Mouse (Mus musculus) testis, adult 2 months (tissue): Measurements from ENCODE around the gene Junb.

Experiments used
- CTCF ChIP-seq: fragments of 200-500 bp; IDR thresholded peaks from 2 replicates; pipeline ENCODE4 v1.5.1; 2012; ENCODE audit warnings: low read depth, mild to moderate bottlenecking, inconsistent platforms, low read length, moderate library complexity; ENCODE audit not compliant: control insufficient read depth, insufficient read depth, insufficient replicate concordance
- POLR2A ChIP-seq: fragments of 200-500 bp; IDR thresholded peaks from 2 replicates; pipeline ENCODE4 v1.6.1; 2012; ENCODE audit warnings: low read depth, mild to moderate bottlenecking, inconsistent platforms, low read length, moderate library complexity; ENCODE audit not compliant: control insufficient read depth

- TF ChIP-seq CTCF (no peak), POLR2A (peak; percentile 96)
Observed at GRCm38 (mm10) chr8:84978248-84978940, at the start of gene Junb.
